Mouse (Mus musculus) left cerebral cortex, adult 9 months (tissue): ENCODE data around the gene Pcdh7.
"Not testable (repeated sequence)": the region's sequence is repeated elsewhere in the genome, so short reads cannot be mapped to it uniquely, and the experiment has no call there.

Experiments
- DNase-seq, 2 experiments: peaks; one replicate each; pipeline ENCODE4 v3.0.0; 2022; ENCODE audit warnings: low spot score in 2 of 2

Pcdh7 gene

GRCm38 (mm10) chr5:57717906-57718875 lies at the start of gene Pcdh7:
TSS of gene Pcdh7 (plus strand) at chr5:57717967.
- peak in 1 of 2 experiments; percentile 70 for DNase-seq

DNA sequence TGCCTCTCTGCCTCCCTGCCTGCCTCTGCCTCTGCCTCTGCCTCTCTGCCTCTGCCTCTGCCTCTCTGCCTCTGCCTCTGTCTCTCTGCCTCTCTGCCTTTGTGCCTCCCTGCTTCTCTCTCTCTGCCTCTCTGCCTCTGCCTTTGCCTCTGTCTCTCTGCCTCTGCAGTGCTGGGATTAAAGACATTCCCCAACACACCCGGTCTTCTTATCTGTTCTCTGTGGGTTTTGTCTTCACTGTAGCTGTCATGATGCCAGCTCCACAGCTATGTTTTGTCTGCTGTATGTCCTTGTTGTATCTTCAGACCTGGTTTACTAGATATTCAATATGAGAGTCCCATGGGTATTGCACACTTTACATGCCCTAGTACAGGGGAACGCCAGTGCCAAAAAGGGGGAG lies 40.8 kb upstream of the Pcdh7 start:
- DNase-seq: not testable (repeated sequence)

DNA sequence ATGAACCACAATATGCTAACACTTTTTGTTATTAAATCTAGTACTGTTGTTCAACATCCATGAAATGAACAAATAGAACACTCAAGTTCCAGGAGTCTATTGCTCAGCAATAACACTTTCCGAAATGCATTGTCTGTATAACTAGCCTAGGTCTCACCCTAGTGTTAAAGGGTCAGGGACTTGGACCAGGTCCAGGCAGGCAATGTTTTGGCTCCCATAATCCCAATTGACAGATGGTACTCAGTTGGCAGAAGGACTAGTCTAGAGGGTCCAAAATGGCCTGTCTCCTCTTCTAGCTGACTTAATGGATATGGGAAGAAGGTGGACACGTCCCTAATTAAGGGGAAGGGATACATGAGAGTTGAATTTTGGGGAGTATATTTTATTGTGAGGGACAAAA lies 9.4 kb upstream of the Pcdh7 start:
- DNase-seq: no peak

DNA sequence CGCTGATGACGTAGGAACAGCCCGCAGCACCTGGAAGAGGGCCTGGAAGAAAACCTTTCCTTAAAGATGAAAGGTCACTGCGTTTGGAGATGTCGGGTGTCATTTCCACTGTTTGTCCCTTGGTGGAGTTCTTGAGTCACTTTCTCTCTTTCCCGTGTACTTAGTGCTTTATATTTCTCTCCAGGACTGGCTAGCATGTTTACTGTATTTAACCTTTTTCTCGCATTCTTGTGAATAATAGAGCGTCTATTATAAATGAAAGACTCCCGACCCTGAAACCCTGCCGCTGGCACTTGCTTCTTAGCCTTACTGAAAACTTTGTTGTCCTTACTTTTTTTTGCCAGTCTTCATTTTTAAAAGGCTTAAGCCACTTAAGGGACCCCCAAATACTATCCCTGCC lies 3.8 kb upstream of the Pcdh7 start:
- DNase-seq: peak in 1 of 2 experiments; percentile 43

DNA sequence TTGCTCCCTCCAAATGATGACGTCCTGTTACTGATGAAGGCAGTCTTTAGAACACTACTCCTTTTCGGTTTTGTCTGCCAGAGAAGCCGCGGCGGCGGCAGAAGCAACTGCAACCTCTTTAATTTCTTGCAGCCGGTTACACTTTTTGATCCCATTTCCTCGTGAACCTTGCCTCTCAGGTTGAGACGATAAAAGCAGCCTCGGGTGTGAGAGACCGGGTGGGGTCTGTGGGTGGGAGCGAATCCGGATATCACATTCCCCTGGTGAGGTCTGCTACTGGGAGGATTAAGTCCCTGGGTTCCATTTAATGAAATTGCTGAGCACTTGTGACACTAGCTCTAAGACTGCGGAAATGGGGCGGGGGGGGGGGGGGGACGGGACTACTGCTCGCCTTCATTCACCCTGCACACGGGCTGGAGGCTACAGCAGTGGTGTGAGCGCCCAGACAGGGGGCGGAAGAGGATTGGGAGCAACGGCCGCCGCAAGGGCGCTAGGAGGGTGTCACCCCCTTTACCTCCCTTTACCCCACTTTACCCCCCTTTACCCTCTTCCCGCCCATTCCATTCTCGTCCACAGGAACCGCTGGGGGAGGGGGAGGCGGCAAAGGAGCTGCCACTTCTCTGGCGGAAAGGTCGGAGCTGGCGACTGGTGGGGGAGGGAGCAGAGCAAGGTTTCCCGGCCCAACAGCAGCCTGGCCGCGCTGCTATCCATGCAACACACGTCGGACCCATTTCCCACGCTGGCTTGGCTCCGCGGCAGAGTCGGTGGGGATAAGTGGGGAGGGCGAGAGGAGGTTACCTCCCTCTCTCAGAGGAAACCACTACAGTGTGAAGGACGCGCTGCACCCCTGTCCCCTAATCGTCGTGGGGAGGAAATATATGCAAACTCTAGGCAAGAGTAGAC lies 2.9 kb upstream of the Pcdh7 start:
- DNase-seq: peak; percentile 36 to 44

- DNase-seq: peak; percentile 57 to 85
Measured at GRCm38 (mm10) chr5:57715524-57716400, 2.0 kb upstream of the Pcdh7 start.

DNA sequence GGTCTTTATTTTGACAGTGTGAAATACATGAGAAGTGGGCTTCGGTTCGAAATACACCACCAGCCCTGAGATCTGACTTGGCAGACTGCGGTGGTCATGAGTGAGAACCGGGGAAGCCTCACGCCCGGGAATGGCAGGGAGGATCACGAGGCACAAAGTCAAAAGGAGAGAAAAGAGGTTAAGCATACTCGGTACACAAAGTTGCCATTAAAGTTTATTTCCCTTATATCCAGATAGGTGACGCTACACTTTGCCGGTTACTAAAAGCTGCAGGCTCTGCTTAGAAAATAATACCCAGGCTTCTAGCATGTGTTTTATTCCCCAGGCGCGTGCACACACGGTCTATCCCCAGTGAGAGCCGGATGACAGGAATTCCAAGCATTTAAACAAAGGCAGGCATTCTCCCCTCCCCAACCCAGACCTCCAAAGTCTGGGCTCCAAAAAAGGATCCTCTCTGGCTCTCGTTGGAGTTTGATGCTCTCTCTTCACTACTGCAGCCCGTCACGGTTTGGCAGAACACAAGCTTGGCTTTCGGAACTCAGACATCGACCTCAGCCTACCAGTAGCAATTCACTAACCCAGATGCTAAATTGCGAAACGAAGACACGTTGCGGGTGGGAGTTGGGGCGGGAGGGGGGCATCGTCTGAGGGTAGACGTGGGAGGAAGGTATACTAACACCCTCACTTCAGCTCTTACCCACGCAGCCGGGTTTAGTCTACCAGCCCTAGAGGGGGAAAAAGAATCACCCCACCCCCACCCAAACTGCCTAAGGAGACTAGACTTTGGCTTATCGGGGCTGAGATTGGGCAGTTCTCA lies 1.1 kb upstream of the Pcdh7 start:
- peak; percentile 27 to 58 for DNase-seq

- DNase-seq: peak in 1 of 2 experiments; percentile 47
Measured at GRCm38 (mm10) chr5:57717238-57717905, 395 bp upstream of the Pcdh7 start.

- peak in 1 of 2 experiments; percentile 47 for DNase-seq
Measured at GRCm38 (mm10) chr5:57718876-57719593, 1.3 kb downstream of the Pcdh7 start.

- peak; percentile 30 to 65 for DNase-seq
Measured at GRCm38 (mm10) chr5:57719594-57720185, 1.9 kb downstream of the Pcdh7 start.

- no peak for DNase-seq
Measured at GRCm38 (mm10) chr5:57720206-57720880, 2.6 kb downstream of the Pcdh7 start.

- DNase-seq: peak in 1 of 2 experiments; percentile 11
Measured at GRCm38 (mm10) chr5:57721148-57721712, 3.5 kb downstream of the Pcdh7 start.

DNA sequence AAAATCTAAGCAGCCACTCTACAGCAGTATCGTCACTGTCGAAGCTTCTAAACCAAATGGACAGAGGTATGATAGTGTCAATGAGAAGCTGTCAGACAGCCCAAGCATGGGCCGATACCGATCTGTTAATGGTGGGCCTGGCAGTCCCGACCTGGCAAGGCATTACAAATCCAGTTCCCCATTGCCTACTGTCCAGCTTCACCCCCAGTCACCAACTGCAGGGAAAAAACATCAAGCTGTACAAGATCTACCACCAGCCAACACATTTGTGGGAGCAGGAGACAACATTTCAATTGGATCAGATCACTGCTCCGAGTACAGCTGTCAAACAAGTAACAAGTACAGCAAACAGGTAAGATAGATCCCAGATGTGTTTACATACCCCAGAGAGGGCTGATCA lies 4.2 kb downstream of the Pcdh7 start:
- DNase-seq: no peak

- no peak for DNase-seq
Measured at GRCm38 (mm10) chr5:57733451-57733850, 15.7 kb downstream of the Pcdh7 start.

- no peak for DNase-seq
Measured at GRCm38 (mm10) chr5:57735723-57736122, 18.0 kb downstream of the Pcdh7 start.

GRCm38 (mm10) chr5:57742924-57743323 lies 25.2 kb downstream of the Pcdh7 start:
- peak in 1 of 2 experiments; percentile 15 for DNase-seq

- DNase-seq: no peak
Measured at GRCm38 (mm10) chr5:57743956-57744661, 26.3 kb downstream of the Pcdh7 start.
